Mouse (Mus musculus): ENCODE measurements at regions not wholly inside any gene's neighbourhood (a gene's known extent, or its start where the extent isn't known, plus 50 kb on each side); places are given as distances from the start of the nearest gene placed in this dataset.

DNA sequence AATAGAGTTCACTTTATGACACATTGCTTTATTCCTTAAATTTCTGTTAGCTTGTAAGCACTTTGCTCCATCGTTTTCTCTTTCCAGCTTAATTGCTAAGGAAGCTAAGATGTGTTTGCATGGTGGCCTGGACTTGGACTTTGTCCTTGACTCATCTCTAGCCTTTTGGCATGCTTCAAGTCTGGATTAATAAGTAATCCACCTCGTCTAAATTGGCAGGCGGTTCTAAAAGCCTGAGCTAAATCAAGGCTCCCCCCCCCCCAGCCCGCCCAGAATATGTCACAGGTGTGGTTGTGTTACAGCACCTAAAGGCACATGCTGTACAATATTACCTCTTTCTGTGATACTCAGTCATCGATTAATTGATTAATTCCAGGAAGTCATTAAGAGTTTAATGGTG lies 94.7 kb upstream of the Slc13a1 start:
- no peaks in the 10 kb centered on the region for H3K9me3 ChIP-seq (replicated peaks; ENCODE audit: control insufficient read depth, insufficient read depth, low read length, poor library complexity, severe bottlenecking)
- no peaks in the 10 kb centered on the region for H3K27me3 ChIP-seq (ENCODE audit: control insufficient read depth, insufficient read depth, low read length, poor library complexity, severe bottlenecking)
- no peak overlapping the region for H3K4me3 ChIP-seq (ENCODE audit: low read depth, low read length)
- H3K4me1 ChIP-seq (ENCODE audit: control insufficient read depth, insufficient read depth, low read length) = no peaks in the 10 kb centered on the region
- H3K36me3 ChIP-seq (ENCODE audit: control insufficient read depth, insufficient read depth, low read length, poor library complexity, severe bottlenecking) = no peaks in the 10 kb centered on the region
- no peak overlapping the region for H3K27ac ChIP-seq (ENCODE audit: insufficient read depth, low read length)
- H3K9ac ChIP-seq (ENCODE audit: low read depth, poor library complexity, severe bottlenecking) = no peak overlapping the region
- no peak for TF ChIP-seq CTCF (IDR thresholded peaks at IDR 0.05; ENCODE audit: low read depth, low read length)
- no peak for TF ChIP-seq EP300 (IDR thresholded peaks at IDR 0.05; ENCODE audit: insufficient read depth, low read depth, low read length)
- TF ChIP-seq POLR2A (IDR thresholded peaks at IDR 0.05; ENCODE audit: insufficient read depth, low read length) = no peak

- H3K4me3 ChIP-seq (ENCODE audit: low read depth, low read length) = no peak overlapping the region
- H3K4me1 ChIP-seq (ENCODE audit: control insufficient read depth, insufficient read depth, low read length) = no peaks in the 10 kb centered on the region
- no peaks in the 10 kb centered on the region for H3K36me3 ChIP-seq (ENCODE audit: control insufficient read depth, insufficient read depth, low read length, poor library complexity, severe bottlenecking)
- H3K27ac ChIP-seq (ENCODE audit: insufficient read depth, low read length) = no peak overlapping the region
- H3K9ac ChIP-seq (ENCODE audit: low read depth, poor library complexity, severe bottlenecking) = no peak overlapping the region
- TF ChIP-seq EP300 (IDR thresholded peaks at IDR 0.05; ENCODE audit: insufficient read depth, low read depth, low read length) (no peak), POLR2A (IDR thresholded peaks at IDR 0.05; ENCODE audit: insufficient read depth, low read length) (no peak), CTCF (IDR thresholded peaks at IDR 0.05; ENCODE audit: low read depth, low read length) (no peak)
- H3K9me3 ChIP-seq (replicated peaks; ENCODE audit: control insufficient read depth, insufficient read depth, low read length, poor library complexity, severe bottlenecking) = no peaks in the 10 kb centered on the region
- no peaks in the 10 kb centered on the region for H3K27me3 ChIP-seq (ENCODE audit: control insufficient read depth, insufficient read depth, low read length, poor library complexity, severe bottlenecking)
Observed at GRCm38 (mm10) chr6:24245591-24245990, 77.7 kb upstream of the Slc13a1 start.

DNA sequence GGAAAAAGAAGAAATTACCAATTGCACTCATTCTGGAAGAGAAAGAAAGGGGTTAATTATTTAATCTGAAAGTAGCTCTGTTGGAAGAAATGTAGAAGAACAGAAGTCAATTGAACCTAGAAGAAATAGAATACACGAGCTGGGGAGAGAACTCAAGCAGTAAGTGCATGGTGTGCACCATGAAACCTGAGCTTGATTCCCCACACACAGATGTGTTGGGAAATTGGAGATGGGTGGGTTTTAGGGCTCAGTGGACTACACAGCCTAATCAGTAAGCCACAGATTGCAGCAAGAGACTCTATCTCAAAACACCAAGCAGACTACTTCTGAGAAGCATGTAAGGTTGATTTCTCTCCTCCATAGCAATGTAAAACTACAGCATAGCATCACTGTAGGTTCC lies 70.6 kb upstream of the Slc13a1 start:
- TF ChIP-seq CTCF (IDR thresholded peaks at IDR 0.05; ENCODE audit: low read depth, low read length) (no peak), EP300 (IDR thresholded peaks at IDR 0.05; ENCODE audit: insufficient read depth, low read depth, low read length) (no peak), POLR2A (IDR thresholded peaks at IDR 0.05; ENCODE audit: insufficient read depth, low read length) (no peak)
- Histone ChIP-seq H3K4me3 (ENCODE audit: low read depth, low read length) (no peak overlapping the region), H3K27ac (ENCODE audit: insufficient read depth, low read length) (no peak overlapping the region), H3K36me3 (ENCODE audit: control insufficient read depth, insufficient read depth, low read length, poor library complexity, severe bottlenecking) (no peaks in the 10 kb centered on the region), H3K4me1 (ENCODE audit: control insufficient read depth, insufficient read depth, low read length) (no peaks in the 10 kb centered on the region), H3K9me3 (replicated peaks; ENCODE audit: control insufficient read depth, insufficient read depth, low read length, poor library complexity, severe bottlenecking) (no peaks in the 10 kb centered on the region), H3K9ac (ENCODE audit: low read depth, poor library complexity, severe bottlenecking) (no peak overlapping the region), H3K27me3 (ENCODE audit: control insufficient read depth, insufficient read depth, low read length, poor library complexity, severe bottlenecking) (no peaks in the 10 kb centered on the region)

DNA sequence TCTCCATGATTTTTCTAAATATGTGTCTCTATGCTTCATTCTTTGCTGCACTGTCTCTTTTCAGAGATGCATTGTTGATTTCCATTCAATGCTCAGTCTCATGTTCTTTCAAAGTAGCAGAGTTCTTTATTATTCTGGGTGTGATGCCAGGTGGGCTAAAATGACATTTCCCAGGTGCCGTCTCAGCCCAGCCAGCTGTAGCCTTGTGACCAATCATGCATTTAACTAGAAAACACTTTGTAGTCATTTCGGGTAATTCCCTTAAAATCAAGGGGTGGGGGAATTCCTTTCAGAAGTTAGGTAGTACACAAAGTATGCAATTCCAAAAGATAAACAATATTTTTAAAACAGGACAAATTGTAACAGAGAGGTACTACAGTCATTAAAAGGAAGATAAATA lies 70.2 kb upstream of the Slc13a1 start:
- Histone ChIP-seq H3K36me3 (ENCODE audit: control insufficient read depth, insufficient read depth, low read length, poor library complexity, severe bottlenecking) (no peaks in the 10 kb centered on the region), H3K9ac (ENCODE audit: low read depth, poor library complexity, severe bottlenecking) (no peak overlapping the region), H3K4me1 (ENCODE audit: control insufficient read depth, insufficient read depth, low read length) (no peaks in the 10 kb centered on the region), H3K9me3 (replicated peaks; ENCODE audit: control insufficient read depth, insufficient read depth, low read length, poor library complexity, severe bottlenecking) (no peaks in the 10 kb centered on the region), H3K27ac (ENCODE audit: insufficient read depth, low read length) (no peak overlapping the region), H3K27me3 (ENCODE audit: control insufficient read depth, insufficient read depth, low read length, poor library complexity, severe bottlenecking) (no peaks in the 10 kb centered on the region), H3K4me3 (ENCODE audit: low read depth, low read length) (no peak overlapping the region)
- no peak for TF ChIP-seq CTCF (IDR thresholded peaks at IDR 0.05; ENCODE audit: low read depth, low read length)
- TF ChIP-seq EP300 (IDR thresholded peaks at IDR 0.05; ENCODE audit: insufficient read depth, low read depth, low read length) = no peak
- no peak for TF ChIP-seq POLR2A (IDR thresholded peaks at IDR 0.05; ENCODE audit: insufficient read depth, low read length)

DNA sequence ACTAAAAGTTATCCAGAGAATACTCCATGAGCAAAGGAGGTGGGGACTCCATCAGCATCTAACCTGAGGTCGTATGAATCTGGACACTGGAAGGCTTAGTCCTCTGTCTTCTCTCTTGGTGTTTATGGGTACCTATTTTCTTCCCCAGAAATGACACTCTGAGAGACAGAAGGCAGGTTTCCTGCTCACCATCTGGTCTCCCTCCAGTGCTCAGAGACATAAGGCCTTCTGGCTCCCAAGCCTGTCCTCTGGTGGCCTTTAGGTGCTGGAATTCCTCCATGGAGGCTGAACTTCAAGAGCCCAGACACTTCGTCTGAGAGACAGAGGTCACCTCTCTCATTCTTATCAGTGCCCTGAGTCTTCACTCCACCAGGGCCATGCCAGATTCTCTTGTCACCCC lies 65.7 kb upstream of the Slc13a1 start:
- no peaks in the 10 kb centered on the region for H3K9me3 ChIP-seq (replicated peaks; ENCODE audit: control insufficient read depth, insufficient read depth, low read length, poor library complexity, severe bottlenecking)
- no peak overlapping the region for H3K27ac ChIP-seq (ENCODE audit: insufficient read depth, low read length)
- no peaks in the 10 kb centered on the region for H3K36me3 ChIP-seq (ENCODE audit: control insufficient read depth, insufficient read depth, low read length, poor library complexity, severe bottlenecking)
- no peaks in the 10 kb centered on the region for H3K27me3 ChIP-seq (ENCODE audit: control insufficient read depth, insufficient read depth, low read length, poor library complexity, severe bottlenecking)
- no peaks in the 10 kb centered on the region for H3K4me1 ChIP-seq (ENCODE audit: control insufficient read depth, insufficient read depth, low read length)
- TF ChIP-seq EP300 (IDR thresholded peaks at IDR 0.05; ENCODE audit: insufficient read depth, low read depth, low read length) (no peak), CTCF (IDR thresholded peaks at IDR 0.05; ENCODE audit: low read depth, low read length) (no peak), POLR2A (IDR thresholded peaks at IDR 0.05; ENCODE audit: insufficient read depth, low read length) (no peak)
- H3K9ac ChIP-seq (ENCODE audit: low read depth, poor library complexity, severe bottlenecking) = no peak overlapping the region
- H3K4me3 ChIP-seq (ENCODE audit: low read depth, low read length) = no peak overlapping the region

DNA sequence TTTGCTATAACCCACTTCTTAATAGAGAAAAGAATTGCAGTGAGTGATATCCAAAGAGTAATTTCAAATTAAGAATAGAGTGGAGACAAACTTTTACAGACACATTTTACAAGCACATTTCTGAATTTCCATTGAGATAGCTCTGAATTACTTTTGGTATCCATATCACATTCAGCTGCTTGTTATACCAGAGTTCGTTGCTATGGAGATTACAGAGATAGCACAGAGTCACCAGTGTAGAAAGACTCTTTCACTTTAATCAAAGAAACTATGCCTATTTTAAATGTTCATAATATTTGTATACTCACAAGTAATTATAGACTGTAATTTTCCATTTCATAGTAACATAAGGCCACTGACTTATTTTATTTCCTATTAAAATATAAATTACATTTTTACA lies 52.7 kb upstream of the Slc13a1 start:
- H3K9ac ChIP-seq (ENCODE audit: low read depth, poor library complexity, severe bottlenecking) = no peak overlapping the region
- TF ChIP-seq CTCF (IDR thresholded peaks at IDR 0.05; ENCODE audit: low read depth, low read length) = no peak

More for the DNA sequence above, 52.7 kb upstream of the Slc13a1 start:
- no peak overlapping the region for H3K27ac ChIP-seq (ENCODE audit: insufficient read depth, low read length)
- H3K4me1 ChIP-seq (ENCODE audit: control insufficient read depth, insufficient read depth, low read length) = no peaks in the 10 kb centered on the region
- no peaks in the 10 kb centered on the region for H3K27me3 ChIP-seq (ENCODE audit: control insufficient read depth, insufficient read depth, low read length, poor library complexity, severe bottlenecking)
- no peaks in the 10 kb centered on the region for H3K9me3 ChIP-seq (replicated peaks; ENCODE audit: control insufficient read depth, insufficient read depth, low read length, poor library complexity, severe bottlenecking)
- no peaks in the 10 kb centered on the region for H3K36me3 ChIP-seq (ENCODE audit: control insufficient read depth, insufficient read depth, low read length, poor library complexity, severe bottlenecking)
- no peak overlapping the region for H3K4me3 ChIP-seq (ENCODE audit: low read depth, low read length)
